Mouse (Mus musculus): ENCODE measurements around the gene Ndufv1.

DNA sequence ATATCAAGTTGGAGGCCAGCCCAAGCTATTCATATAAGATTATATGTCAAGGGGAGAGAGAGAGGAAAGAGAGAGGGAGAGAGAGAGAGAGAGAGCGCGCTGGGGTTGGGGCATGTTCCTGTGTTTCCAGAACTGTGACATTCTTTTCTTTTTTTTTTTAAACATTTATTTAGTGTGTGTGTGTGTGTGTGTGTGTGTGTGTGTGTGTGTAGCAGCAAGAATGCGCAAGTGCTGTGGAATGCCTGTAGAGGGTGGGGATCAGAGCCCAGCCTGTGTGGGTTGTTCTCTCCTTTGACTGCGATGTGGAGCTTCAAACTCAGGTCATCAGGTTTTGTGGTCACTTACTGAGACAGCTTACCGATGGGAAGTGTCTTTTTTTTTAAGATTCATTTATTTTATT, 52.4 kb downstream of the Ndufv1 start:
- TF ChIP-seq POLR2A (IDR thresholded peaks at IDR 0.05; ENCODE audit: low read depth, low read length) (no peak), CTCF (IDR thresholded peaks at IDR 0.05; ENCODE audit: extremely low read depth, insufficient read length, insufficient replicate concordance, low read depth, low read length) (no peak)
